Mouse (Mus musculus) hindbrain, embryonic 11.5 days (tissue): ENCODE measurements around the gene Aspscr1. TPM values are rescaled to one million over a fixed set of nuclear protein-coding genes. Genes with fewer than 3 reads are reported as not detected.
"Not testable (repeated sequence)": the region's sequence is repeated elsewhere in the genome, so short reads cannot be mapped to it uniquely, and the experiment has no call there.

Source experiments
- ATAC-seq: fragments of 200-750 bp; cut with Nextera tagmentation; 2 replicates; pipeline ENCODE4 v1.8.0; 2017; ENCODE audit warnings: mild to moderate bottlenecking, moderate TSS enrichment, moderate library complexity; ENCODE audit not compliant: low FRiP score
- DNase-seq: peaks from one replicate; pipeline ENCODE4 v3.0.0-alpha.2; 2015; ENCODE audit warnings: low spot score
- H3K27ac ChIP-seq: fragments of 300-500 bp; sonication (generic); 2 replicates; pipeline ENCODE4 v1.5.1; 2014; ENCODE audit warnings: mild to moderate bottlenecking, low read depth, low read length
- H3K27me3 ChIP-seq: fragments of 300-500 bp; sonication (generic); 2 replicates; pipeline ENCODE4 v1.6.1; 2014; ENCODE audit warnings: mild to moderate bottlenecking, low read length, moderate library complexity, mixed read lengths; ENCODE audit not compliant: control insufficient read depth, insufficient read depth
- H3K36me3 ChIP-seq: fragments of 300-500 bp; sonication (generic); 2 replicates; pipeline ENCODE4 v1.6.1; 2014; ENCODE audit warnings: mild to moderate bottlenecking, low read length, moderate library complexity, mixed read lengths; ENCODE audit not compliant: control insufficient read depth, insufficient read depth
- H3K4me1 ChIP-seq: fragments of 300-500 bp; sonication (generic); replicated peaks from 2 replicates; pipeline ENCODE4 v1.6.1; 2014; ENCODE audit warnings: low read length, mixed read lengths; ENCODE audit not compliant: control insufficient read depth, insufficient read depth
- H3K4me2 ChIP-seq: fragments of 300-500 bp; sonication (generic); replicated peaks from 2 replicates; pipeline ENCODE4 v1.6.1; 2014; ENCODE audit warnings: mild to moderate bottlenecking, low read depth, low read length
- H3K4me3 ChIP-seq: fragments of 300-500 bp; sonication (generic); 2 replicates; pipeline ENCODE4 v1.5.1; 2014; ENCODE audit warnings: low read depth, low read length
- H3K9ac ChIP-seq: fragments of 300-500 bp; sonication (generic); 2 replicates; pipeline ENCODE4 v1.6.1; 2014; ENCODE audit warnings: low read depth, low read length
- H3K9me3 ChIP-seq: fragments of 300-500 bp; sonication (generic); 2 replicates; pipeline ENCODE4 v1.6.1; 2016; ENCODE audit warnings: low read length; ENCODE audit not compliant: control insufficient read depth
- WGBS: fragments of 180-500 bp; shearing (Covaris S2); extraction: QIAGEN DNeasy Blood & Tissue Kit; methylation state at CpG from one replicate; pipeline ENCODE4 v1.1.7; 2014; 5-methylcytosine and 5-hydroxymethylcytosine counted together
- polyA plus RNA-seq: library from polyadenylated mRNA; unstranded; fragments of >200 nt; fragmentation: Nextera tagmentation; extraction: Ambion mirVana; gene quantifications from 2 replicates; pipeline ENCODE4 v1.2.1, GENCODE M21; 2014

Aspscr1 gene
- polyA plus RNA-seq, 1 experiment from 2014 or later = 122 TPM

- H3K9me3 ChIP-seq = no peaks in the 10 kb centered on the region
- peaks cover 7% of the 10 kb centered on the region for H3K4me1 ChIP-seq
- no peak overlapping the region for H3K4me3 ChIP-seq
- WGBS = 63% methylated on average over 3 of the region's 3 CpGs
- ATAC-seq (no peak), DNase-seq (no peak)
- H3K27ac ChIP-seq = no peak overlapping the region
- H3K4me2 ChIP-seq = no peak overlapping the region
- H3K9ac ChIP-seq = no peak overlapping the region
- no peaks in the 10 kb centered on the region for H3K36me3 ChIP-seq
- peaks cover 29% of the 10 kb centered on the region for H3K27me3 ChIP-seq
Measured at GRCm38 (mm10) chr11:120665406-120665805, 7.4 kb upstream of the Aspscr1 start.

GRCm38 (mm10) chr11:120666617-120667016 lies 6.2 kb upstream of the Aspscr1 start:
- no peak for ATAC-seq

GRCm38 (mm10) chr11:120673594-120674122 lies 885 bp downstream of the Aspscr1 start:
- Histone ChIP-seq H3K4me1 (peaks cover 4% of the 10 kb centered on the region; the same call in 1 of the 2 replicates), H3K4me2 (peak overlapping the region; percentile 77), H3K36me3 (peaks cover 4% of the 10 kb centered on the region; the same call in 1 of the 2 replicates), H3K9me3 (no peaks in the 10 kb centered on the region), H3K4me3 (peak overlapping the region; percentile 75), H3K27ac (peak overlapping the region; percentile 85), H3K27me3 (no peaks in the 10 kb centered on the region), H3K9ac (peak overlapping the region; percentile 67)
- no peak for DNase-seq
- no peak; the same call in 1 of the 2 replicates for ATAC-seq
- 41% methylated on average over 12 of the region's 12 CpGs for WGBS

More at GRCm38 (mm10) chr11:120666617-120667016, 6.2 kb upstream of the Aspscr1 start:
- no peak overlapping the region for H3K4me2 ChIP-seq
- peaks cover 17% of the 10 kb centered on the region for H3K27me3 ChIP-seq
- H3K27ac ChIP-seq = no peak overlapping the region
- H3K4me3 ChIP-seq = no peak overlapping the region
- WGBS = 15% methylated on average over 3 of the region's 3 CpGs
- H3K9ac ChIP-seq = no peak overlapping the region
- no peaks in the 10 kb centered on the region for H3K4me1 ChIP-seq
- no peak for DNase-seq
- H3K36me3 ChIP-seq = no peaks in the 10 kb centered on the region
- no peaks in the 10 kb centered on the region for H3K9me3 ChIP-seq

DNA sequence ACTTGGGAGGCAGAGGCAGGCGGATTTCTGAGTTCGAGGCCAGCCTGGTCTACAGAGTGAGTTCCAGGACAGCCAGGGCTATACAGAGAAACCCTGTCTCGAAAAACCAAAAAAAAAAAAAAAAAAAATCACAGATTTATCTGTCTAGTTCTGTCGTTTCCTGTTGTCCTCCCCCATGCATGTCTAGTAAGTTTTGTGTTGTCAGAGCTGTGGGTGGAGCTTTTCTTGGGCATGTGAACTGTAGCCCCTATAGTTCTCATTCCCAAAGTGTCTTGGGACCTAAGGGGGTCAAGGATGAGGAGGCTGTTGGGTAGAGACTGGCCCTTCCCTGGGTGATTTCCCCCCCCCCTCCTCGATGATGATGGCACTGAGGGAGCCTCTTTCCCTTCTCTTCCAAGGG lies 3.1 kb downstream of the Aspscr1 start:
- not testable (repeated sequence) for H3K4me1 ChIP-seq, H3K9me3 ChIP-seq, H3K27ac ChIP-seq, H3K27me3 ChIP-seq, ATAC-seq, H3K9ac ChIP-seq, DNase-seq, H3K4me2 ChIP-seq, H3K4me3 ChIP-seq, H3K36me3 ChIP-seq
- WGBS = 83% methylated on average over 3 of the region's 5 CpGs

DNA sequence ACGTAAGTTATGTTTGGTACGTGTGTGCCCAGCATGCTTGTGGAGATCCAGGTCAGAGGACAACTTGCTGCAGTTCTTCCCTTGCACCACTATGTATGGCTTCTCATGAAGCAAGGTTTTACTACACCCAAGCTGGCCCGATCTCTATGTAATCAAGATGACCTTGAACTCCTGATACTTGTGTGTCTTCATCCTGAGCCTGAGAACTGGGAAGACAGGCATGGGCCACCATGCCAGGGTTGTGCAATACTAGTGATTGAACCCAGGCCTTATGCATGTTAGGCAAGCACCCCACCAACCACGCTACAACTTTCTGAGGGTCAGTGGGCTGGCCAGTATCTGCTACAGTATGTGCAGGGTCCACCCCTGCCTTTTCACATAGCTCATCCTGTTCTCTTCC lies 4.2 kb downstream of the Aspscr1 start:
- Histone ChIP-seq H3K27ac (no peak overlapping the region), H3K9me3 (no peaks in the 10 kb centered on the region), H3K27me3 (no peaks in the 10 kb centered on the region), H3K4me3 (no peak overlapping the region), H3K4me1 (peaks cover 4% of the 10 kb centered on the region; the same call in 1 of the 2 replicates), H3K4me2 (no peak overlapping the region), H3K9ac (no peak overlapping the region), H3K36me3 (peaks cover 4% of the 10 kb centered on the region; the same call in 1 of the 2 replicates)
- WGBS = 93% methylated on average over 4 of the region's 4 CpGs
- ATAC-seq (no peak), DNase-seq (no peak)

- H3K4me2 ChIP-seq = no peak overlapping the region
- no peak for DNase-seq
- H3K36me3 ChIP-seq = peaks cover 4% of the 10 kb centered on the region; the same call in 1 of the 2 replicates
- no peak overlapping the region for H3K4me3 ChIP-seq
- no peak overlapping the region for H3K9ac ChIP-seq
- ATAC-seq = no peak
- no peak overlapping the region for H3K27ac ChIP-seq
- H3K4me1 ChIP-seq = no peaks in the 10 kb centered on the region
- no peaks in the 10 kb centered on the region for H3K9me3 ChIP-seq
- H3K27me3 ChIP-seq = no peaks in the 10 kb centered on the region
- WGBS = 80% methylated on average over 3 of the region's 3 CpGs
Measured at GRCm38 (mm10) chr11:120679909-120680308, 7.1 kb downstream of the Aspscr1 start.

GRCm38 (mm10) chr11:120682683-120683082 lies 9.9 kb downstream of the Aspscr1 start:
- peaks cover 7% of the 10 kb centered on the region; the same call in 1 of the 2 replicates for H3K36me3 ChIP-seq
- H3K27me3 ChIP-seq = no peaks in the 10 kb centered on the region
- ATAC-seq = no peak
- no peak for DNase-seq
- no peak overlapping the region for H3K27ac ChIP-seq
- 96% methylated on average over 5 of the region's 5 CpGs for WGBS
- H3K4me1 ChIP-seq = no peaks in the 10 kb centered on the region
- no peaks in the 10 kb centered on the region for H3K9me3 ChIP-seq
- H3K4me2 ChIP-seq = no peak overlapping the region
- no peak overlapping the region for H3K9ac ChIP-seq
- H3K4me3 ChIP-seq = no peak overlapping the region

- Histone ChIP-seq H3K4me3 (no peak overlapping the region), H3K9ac (no peak overlapping the region), H3K4me2 (no peak overlapping the region), H3K27me3 (no peaks in the 10 kb centered on the region), H3K4me1 (no peaks in the 10 kb centered on the region), H3K9me3 (no peaks in the 10 kb centered on the region), H3K27ac (no peak overlapping the region), H3K36me3 (peaks cover 4% of the 10 kb centered on the region; the same call in 1 of the 2 replicates)
- ATAC-seq (no peak), DNase-seq (no peak)
- WGBS = 89% methylated on average over 3 of the region's 3 CpGs
Measured at GRCm38 (mm10) chr11:120683536-120683935, 10.8 kb downstream of the Aspscr1 start.

DNA sequence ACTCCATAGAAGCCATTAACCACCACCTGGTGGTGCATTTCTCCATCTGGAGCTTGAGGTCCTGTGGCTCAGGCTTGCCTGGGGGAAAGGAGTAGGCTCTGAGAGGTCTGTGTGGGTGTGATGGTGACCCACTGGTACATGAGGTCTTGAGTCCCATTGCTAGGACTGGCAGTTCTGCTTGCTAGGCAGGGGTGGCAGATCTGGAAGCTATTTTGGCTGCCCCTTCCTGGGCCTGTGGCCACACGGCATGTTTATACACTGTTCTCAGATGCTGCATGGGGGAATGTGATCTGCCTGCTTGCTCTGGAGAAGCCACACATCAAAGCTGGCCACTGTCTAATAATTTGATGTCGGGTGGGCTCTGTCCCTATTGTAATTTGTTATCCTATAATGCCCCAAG lies 11.3 kb downstream of the Aspscr1 start:
- ATAC-seq = no peak
- Histone ChIP-seq H3K4me2 (no peak overlapping the region), H3K36me3 (peaks cover 2% of the 10 kb centered on the region; the same call in 1 of the 2 replicates), H3K27me3 (no peaks in the 10 kb centered on the region), H3K9me3 (no peaks in the 10 kb centered on the region), H3K9ac (no peak overlapping the region), H3K4me1 (no peaks in the 10 kb centered on the region), H3K4me3 (no peak overlapping the region), H3K27ac (no peak overlapping the region)
- 89% methylated on average over 2 of the region's 2 CpGs for WGBS
- no peak for DNase-seq
